Mouse (Mus musculus) liver (tissue): ENCODE measurements around the gene Gm21497.
"Not testable (repeated sequence)": the region's sequence is repeated elsewhere in the genome, so short reads cannot be mapped to it uniquely, and the experiment has no call there.

Source experiments
- DNase-seq: peaks from one replicate; pipeline ENCODE4 v3.0.0-alpha.2; 2020; ENCODE audit warnings: mixed read lengths

Gene Gm21497

GRCm38 (mm10) chrY:61646446-61646845 is at the start of gene Gm21497:
Gene Gm21497, plus strand, starts transcription at chrY:61646746.
- DNase-seq, result not testable (repeated sequence)
